Mouse (Mus musculus) heart, embryonic 16.5 days (tissue): ENCODE data around the gene Mtif3. TPM values are rescaled to one million over a fixed set of nuclear protein-coding genes. Genes with fewer than 3 reads are reported as not detected.

Source experiments
- polyA plus RNA-seq: library from polyadenylated mRNA; unstranded; fragments of >200 nt; fragmentation: Nextera tagmentation; extraction: Ambion mirVana; gene quantifications from 2 replicates; pipeline ENCODE4 v1.2.1, GENCODE M21; 2015

Gene Mtif3
- polyA plus RNA-seq, 1 experiment from 2014 or later: 24.9 TPM

Other genes starting within 250 kb of the Mtif3 start
- 10.1 and 11.0 TPM in 2 replicates for gene Usp12, start 168.8 kb downstream of the Mtif3 start, polyA plus RNA-seq
- 279 and 290 TPM in 2 replicates for gene Rpl21, start 130.9 kb downstream of the Mtif3 start, polyA plus RNA-seq
- 11.7 and 12.1 TPM in 2 replicates for gene Rasl11a, start 118.7 kb downstream of the Mtif3 start, polyA plus RNA-seq
- 83.4 and 86.0 TPM in 2 replicates for gene Gtf3a, start 15.1 kb downstream of the Mtif3 start, polyA plus RNA-seq
- gene Lnx2, start 112.8 kb upstream of the Mtif3 start, polyA plus RNA-seq: 13.3 and 13.9 TPM in 2 replicates
- 87.3 and 89.8 TPM in 2 replicates for gene Polr1d, start 113.2 kb upstream of the Mtif3 start, polyA plus RNA-seq
- not detected in 2 replicates for gene Gsx1, start 224.9 kb upstream of the Mtif3 start, polyA plus RNA-seq